Mouse (Mus musculus) MEL (cell line): ENCODE measurements at regions not wholly inside any gene's neighbourhood (a gene's known extent, or its start where the extent isn't known, plus 50 kb on each side); places are given as distances from the start of the nearest gene placed in this dataset.

Experiments
- DNase-seq: peaks from one replicate; pipeline ENCODE4 v3.0.0; 2011; ENCODE audit warnings: low read depth, low spot score
- H3K27ac ChIP-seq: 2 replicates; pipeline ENCODE4 v1.5.1; 2012; ENCODE audit warnings: low read depth, mild to moderate bottlenecking, control low read depth, low read length, moderate library complexity; ENCODE audit not compliant: control insufficient read depth
- H3K27me3 ChIP-seq, 2 experiments: fragments of 150-350 bp in 1 of 2; sonication (generic) in 1 of 2; 2 replicates each; pipeline ENCODE4 v1.6.1; 2012; ENCODE audit warnings: low read length in 2 of 2, mild to moderate bottlenecking in 2 of 2, improper control_type of control experiment in 1 of 2, moderate library complexity in 1 of 2; ENCODE audit not compliant: insufficient read depth in 2 of 2, control insufficient read depth in 1 of 2
- H3K36me3 ChIP-seq, 2 experiments: 2 replicates each; pipeline ENCODE4 v1.6.1; 2012 to 2014; ENCODE audit warnings: low read length in 2 of 2, improper control_type of control experiment in 1 of 2, inconsistent platforms in 1 of 2, mild to moderate bottlenecking in 1 of 2; ENCODE audit not compliant: insufficient read depth in 2 of 2, control insufficient read depth in 1 of 2
- H3K4me1 ChIP-seq, 2 experiments: fragments of 150-350 bp in 1 of 2; sonication (generic) in 1 of 2; 2 replicates each; pipeline ENCODE4 v1.6.1; 2012; ENCODE audit warnings: low read length in 2 of 2, improper control_type of control experiment in 1 of 2, mild to moderate bottlenecking in 1 of 2; ENCODE audit not compliant: insufficient read depth in 2 of 2, control insufficient read depth in 1 of 2
- H3K4me3 ChIP-seq, 2 experiments: fragments of 150-350 bp in 1 of 2; sonication (generic) in 1 of 2; 2 replicates each; pipeline ENCODE4 v1.5.1; 2012; ENCODE audit warnings: low read depth in 2 of 2, low read length in 2 of 2, mild to moderate bottlenecking in 2 of 2, moderate library complexity in 2 of 2, control low read depth in 1 of 2, improper control_type of control experiment in 1 of 2; ENCODE audit not compliant: control insufficient read depth in 1 of 2, insufficient read depth in 1 of 2
- H3K79me2 ChIP-seq: 2 replicates; pipeline ENCODE4 v1.6.1; 2012; ENCODE audit warnings: mild to moderate bottlenecking, low read length, moderate library complexity; ENCODE audit not compliant: control insufficient read depth, poor library complexity, insufficient read depth
- H3K9ac ChIP-seq: 2 replicates; pipeline ENCODE4 v1.6.1; 2012; ENCODE audit warnings: low read depth, mild to moderate bottlenecking, control low read depth, low read length, moderate library complexity; ENCODE audit not compliant: control insufficient read depth, poor library complexity, severe bottlenecking
- H3K9me3 ChIP-seq: fragments of 150-350 bp; sonication (generic); replicated peaks from 2 replicates; pipeline ENCODE4 v1.6.1; 2012; ENCODE audit warnings: mild to moderate bottlenecking, low read length, improper control_type of control experiment, moderate library complexity; ENCODE audit not compliant: insufficient read depth
- CTCF ChIP-seq, 3 experiments: IDR thresholded peaks in 2 of 3; conservative IDR thresholded peaks in 1 of 3; 2 replicates each; pipeline ENCODE4 v1.5.1; 2011 to 2012; ENCODE audit warnings: low read length in 3 of 3, low read depth in 2 of 3, mild to moderate bottlenecking in 2 of 3, improper control_type of control experiment in 1 of 3, inconsistent platforms in 1 of 3, mixed read lengths in 1 of 3, moderate library complexity in 1 of 3; ENCODE audit not compliant: control insufficient read depth in 1 of 3, insufficient read depth in 1 of 3, poor library complexity in 1 of 3, severe bottlenecking in 1 of 3
- E2F4 ChIP-seq: IDR thresholded peaks from 2 replicates; pipeline ENCODE4 v1.6.1; 2011; ENCODE audit warnings: low read depth, low read length, improper control_type of control experiment, borderline replicate concordance
- GABPA ChIP-seq: IDR thresholded peaks from 2 replicates; pipeline ENCODE4 v1.6.1; 2012; ENCODE audit warnings: low read depth, mild to moderate bottlenecking, inconsistent platforms, low read length, improper control_type of control experiment, moderate library complexity
- HCFC1 ChIP-seq: IDR thresholded peaks from 2 replicates; pipeline ENCODE4 v1.6.1; 2012; ENCODE audit warnings: low read depth, mild to moderate bottlenecking, inconsistent platforms, low read length, improper control_type of control experiment, moderate library complexity
- KAT2A ChIP-seq: conservative IDR thresholded peaks from 2 replicates; pipeline ENCODE4 v1.6.1; 2012; ENCODE audit warnings: low read depth, low read length, improper control_type of control experiment, inconsistent platforms
- MEF2A ChIP-seq: IDR thresholded peaks from 2 replicates; pipeline ENCODE4 v1.6.1; 2014; ENCODE audit warnings: low read depth, mild to moderate bottlenecking, inconsistent platforms, low read length, improper control_type of control experiment; ENCODE audit not compliant: poor library complexity, insufficient replicate concordance, severe bottlenecking; ENCODE audit errors: extremely low read depth
- MXI1 ChIP-seq: IDR thresholded peaks from 2 replicates; pipeline ENCODE4 v1.6.1; 2011; ENCODE audit warnings: mild to moderate bottlenecking, low read depth, low read length, improper control_type of control experiment
- MYB ChIP-seq: IDR thresholded peaks from 2 replicates; pipeline ENCODE4 v1.6.1; 2011; ENCODE audit warnings: mild to moderate bottlenecking, low read depth, low read length, improper control_type of control experiment
- MYC ChIP-seq: IDR thresholded peaks from 2 replicates; pipeline ENCODE4 v1.6.1; 2011; ENCODE audit warnings: low read depth, mild to moderate bottlenecking, low read length, improper control_type of control experiment, moderate library complexity
- NELFE ChIP-seq: IDR thresholded peaks from 2 replicates; pipeline ENCODE4 v1.6.1; 2011; ENCODE audit warnings: low read depth, low read length, improper control_type of control experiment
- POLR2A ChIP-seq, 2 experiments: IDR thresholded peaks; 2 replicates each; pipeline ENCODE4 v1.6.1; 2011 to 2012; ENCODE audit warnings: low read length in 2 of 2, mild to moderate bottlenecking in 2 of 2, control low read depth in 1 of 2, improper control_type of control experiment in 1 of 2, low read depth in 1 of 2, moderate library complexity in 1 of 2; ENCODE audit not compliant: control insufficient read depth in 1 of 2, insufficient read depth in 1 of 2, poor library complexity in 1 of 2
- POLR2AphosphoS2 ChIP-seq: IDR thresholded peaks from 2 replicates; pipeline ENCODE4 v1.6.1; 2011; ENCODE audit warnings: low read length, improper control_type of control experiment
- POLR2AphosphoS5 ChIP-seq: IDR thresholded peaks from 2 replicates; pipeline ENCODE4 v1.6.1; 2012; ENCODE audit warnings: low read depth, borderline replicate concordance, mild to moderate bottlenecking, inconsistent platforms, low read length, moderate library complexity, mixed read lengths
- RCOR1 ChIP-seq: IDR thresholded peaks from 2 replicates; pipeline ENCODE4 v1.6.1; 2012; ENCODE audit warnings: low read depth, mild to moderate bottlenecking, inconsistent platforms, low read length, improper control_type of control experiment
- SIN3A ChIP-seq: IDR thresholded peaks from 2 replicates; pipeline ENCODE4 v1.6.1; 2012; ENCODE audit warnings: low read length, improper control_type of control experiment, inconsistent platforms
- TAL1 ChIP-seq: IDR thresholded peaks from 2 replicates; pipeline ENCODE4 v1.6.1; 2012; ENCODE audit warnings: mild to moderate bottlenecking, inconsistent platforms, low read length, moderate library complexity, mixed read lengths
- TBP ChIP-seq: IDR thresholded peaks from 2 replicates; pipeline ENCODE4 v1.8.0; 2011; ENCODE audit warnings: low read depth, low read length, improper control_type of control experiment
- TCF12 ChIP-seq: IDR thresholded peaks from 2 replicates; pipeline ENCODE4 v1.6.1; 2014; ENCODE audit warnings: low read depth, mild to moderate bottlenecking, inconsistent platforms, low read length, improper control_type of control experiment, moderate library complexity
- USF1 ChIP-seq: IDR thresholded peaks from 2 replicates; pipeline ENCODE4 v1.6.1; 2014; ENCODE audit warnings: low read depth, mild to moderate bottlenecking, inconsistent platforms, low read length, improper control_type of control experiment, moderate library complexity
- USF2 ChIP-seq, 2 experiments: IDR thresholded peaks; 2 replicates each; pipeline ENCODE4 v1.6.1; 2011 to 2012; ENCODE audit warnings: improper control_type of control experiment in 2 of 2, low read length in 2 of 2, borderline replicate concordance in 1 of 2, inconsistent platforms in 1 of 2, low read depth in 1 of 2, mild to moderate bottlenecking in 1 of 2; ENCODE audit not compliant: insufficient read depth in 1 of 2
- ZKSCAN1 ChIP-seq: IDR thresholded peaks from 2 replicates; pipeline ENCODE4 v1.6.1; 2012; ENCODE audit warnings: low read depth, mild to moderate bottlenecking, inconsistent platforms, low read length, improper control_type of control experiment, moderate library complexity
- ZNF384 ChIP-seq: IDR thresholded peaks from 2 replicates; pipeline ENCODE4 v1.6.1; 2012; ENCODE audit warnings: low read depth, mild to moderate bottlenecking, inconsistent platforms, low read length, improper control_type of control experiment

DNA sequence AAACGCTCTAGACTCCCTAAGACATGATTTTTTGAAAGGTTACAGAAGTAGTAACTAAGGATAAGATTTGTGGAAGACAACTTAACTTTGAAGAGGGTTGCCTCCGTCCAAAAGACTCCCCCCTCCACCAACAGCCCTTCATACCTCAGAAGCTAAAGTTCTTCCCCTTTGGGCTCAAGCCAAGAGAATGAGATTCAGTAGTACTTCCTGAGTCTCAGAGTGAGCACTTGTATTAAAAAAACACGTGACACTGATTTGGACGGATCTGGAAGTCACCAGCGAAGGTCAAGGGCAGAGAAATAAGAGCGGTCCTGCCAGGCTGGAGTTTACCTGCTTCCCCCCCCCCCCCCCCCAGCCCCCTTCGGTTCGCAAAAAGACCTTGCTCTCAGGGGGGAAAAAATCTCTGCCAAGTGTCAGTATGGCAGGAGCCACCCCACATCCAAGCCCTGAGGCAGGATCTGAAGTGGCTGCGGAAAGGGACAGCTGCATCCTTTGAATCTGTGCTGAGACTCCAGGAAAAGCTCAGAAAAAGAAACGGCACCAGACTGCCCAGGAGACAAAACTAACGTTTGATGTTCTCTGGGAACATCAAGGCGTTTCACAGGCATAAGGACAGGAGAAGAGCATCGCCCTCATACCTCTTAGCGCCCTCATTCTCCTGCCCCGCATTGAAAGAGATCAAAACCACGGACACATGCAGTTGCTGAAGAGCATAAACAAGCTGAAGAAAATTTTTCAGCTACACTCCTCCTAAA lies 341.2 kb upstream of the Atp2b1 start:
- DNase-seq = no peak
- Histone ChIP-seq H3K27ac (no peak overlapping the region), H3K4me3 (no peak overlapping the region), H3K27me3 (no peaks in the 10 kb centered on the region), H3K9ac (no peak overlapping the region), H3K9me3 (no peaks in the 10 kb centered on the region), H3K79me2 (no peaks in the 10 kb centered on the region), H3K4me1 (no peaks in the 10 kb centered on the region), H3K36me3 (no peaks in the 10 kb centered on the region)
- TF ChIP-seq USF2 (IDR thresholded peaks at IDR 0.05; ENCODE audit: borderline replicate concordance in 1 of 2, insufficient read depth in 1 of 2, low read depth in 1 of 2, low read length in 2 of 2) = no peak
- no peak for TF ChIP-seq CTCF (IDR thresholded peaks at IDR 0.05 in 2 of 3, conservative IDR thresholded peaks at IDR 0.05 in 1 of 3; ENCODE audit: control insufficient read depth in 1 of 3, insufficient read depth in 1 of 3, low read depth in 2 of 3, low read length in 3 of 3, poor library complexity in 1 of 3, severe bottlenecking in 1 of 3)
- no peak for TF ChIP-seq SIN3A
- TF ChIP-seq RCOR1 = no peak
- TF ChIP-seq POLR2AphosphoS2 = no peak

DNA sequence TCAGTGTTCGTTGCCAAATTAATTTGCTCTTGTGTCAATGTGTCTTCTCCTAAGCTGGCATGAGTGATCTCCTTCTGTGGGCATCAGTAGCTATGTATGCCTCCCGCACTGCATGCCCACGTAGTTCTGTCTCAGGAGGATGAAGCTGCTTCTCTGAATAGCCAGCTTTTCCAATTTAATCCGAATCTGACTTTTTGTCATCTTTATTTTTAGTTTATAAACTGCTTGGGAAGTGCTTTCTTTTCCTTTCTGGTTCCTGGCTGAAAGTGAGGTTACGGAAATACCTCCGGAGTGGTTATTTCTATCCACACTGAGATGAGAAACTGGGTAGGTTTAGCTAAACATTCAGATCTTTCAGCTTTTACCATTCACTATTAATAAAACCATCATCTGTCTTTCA lies 337.2 kb upstream of the Atp2b1 start:
- no peaks in the 10 kb centered on the region for H3K9me3 ChIP-seq
- H3K27me3 ChIP-seq = no peaks in the 10 kb centered on the region
- H3K4me1 ChIP-seq = no peaks in the 10 kb centered on the region
- TF ChIP-seq ZKSCAN1 (no peak), MYC (no peak), USF2 (IDR thresholded peaks at IDR 0.05; ENCODE audit: borderline replicate concordance in 1 of 2, insufficient read depth in 1 of 2, low read depth in 1 of 2, low read length in 2 of 2) (no peak), NELFE (no peak), USF1 (no peak), HCFC1 (no peak), ZNF384 (no peak), E2F4 (no peak), POLR2AphosphoS5 (no peak), KAT2A (no peak), TCF12 (no peak), CTCF (IDR thresholded peaks at IDR 0.05 in 2 of 3, conservative IDR thresholded peaks at IDR 0.05 in 1 of 3; ENCODE audit: control insufficient read depth in 1 of 3, insufficient read depth in 1 of 3, low read depth in 2 of 3, low read length in 3 of 3, poor library complexity in 1 of 3, severe bottlenecking in 1 of 3) (no peak), MYB (no peak), POLR2A (IDR thresholded peaks at IDR 0.05; ENCODE audit: control insufficient read depth in 1 of 2, insufficient read depth in 1 of 2, low read depth in 1 of 2, low read length in 2 of 2, poor library complexity in 1 of 2) (no peak), TAL1 (no peak), GABPA (no peak), TBP (no peak), MEF2A (no peak), MXI1 (no peak), RCOR1 (no peak)
- no peaks in the 10 kb centered on the region for H3K79me2 ChIP-seq
- H3K4me3 ChIP-seq = no peak overlapping the region
- no peak overlapping the region for H3K9ac ChIP-seq
- H3K36me3 ChIP-seq = no peaks in the 10 kb centered on the region
- no peak overlapping the region for H3K27ac ChIP-seq
- no peak for DNase-seq
